Mouse (Mus musculus) limb, embryonic 15.5 days (tissue): ENCODE data around the gene Rtn4ip1. TPM values are rescaled to one million over a fixed set of nuclear protein-coding genes. Genes with fewer than 3 reads are reported as not detected.
"Not testable (repeated sequence)": the region's sequence is repeated elsewhere in the genome, so short reads cannot be mapped to it uniquely, and the experiment has no call there.

Experiments used
- ATAC-seq: fragments of 200-750 bp; cut with Nextera tagmentation; 2 replicates; pipeline ENCODE4 v1.8.0; 2017; ENCODE audit warnings: low read depth, moderate TSS enrichment; ENCODE audit not compliant: insufficient number of reproducible peaks, low FRiP score, low TSS enrichment
- H3K27ac ChIP-seq: fragments of 300-500 bp; sonication (generic); 2 replicates; pipeline ENCODE4 v1.5.1; 2015; ENCODE audit warnings: moderate library complexity, mild to moderate bottlenecking, inconsistent platforms
- H3K27me3 ChIP-seq: fragments of 300-500 bp; sonication (generic); 2 replicates; pipeline ENCODE4 v1.6.1; 2015; ENCODE audit warnings: inconsistent platforms
- H3K36me3 ChIP-seq: fragments of 300-500 bp; sonication (generic); 2 replicates; pipeline ENCODE4 v1.6.1; 2015; ENCODE audit warnings: inconsistent platforms
- H3K4me1 ChIP-seq: fragments of 300-500 bp; sonication (generic); 2 replicates; pipeline ENCODE4 v1.6.1; 2015; ENCODE audit warnings: inconsistent platforms
- H3K4me2 ChIP-seq: fragments of 300-500 bp; sonication (generic); 2 replicates; pipeline ENCODE4 v1.6.1; 2015; ENCODE audit warnings: mild to moderate bottlenecking, inconsistent platforms
- H3K4me3 ChIP-seq: fragments of 300-500 bp; sonication (generic); 2 replicates; pipeline ENCODE4 v1.5.1; 2015; ENCODE audit warnings: mild to moderate bottlenecking, inconsistent platforms
- H3K9ac ChIP-seq: fragments of 300-500 bp; sonication (generic); 2 replicates; pipeline ENCODE4 v1.6.1; 2015; ENCODE audit warnings: inconsistent platforms
- H3K9me3 ChIP-seq: fragments of 300-500 bp; sonication (generic); 2 replicates; pipeline ENCODE4 v1.6.1; 2016; ENCODE audit warnings: inconsistent platforms
- WGBS: fragments of 180-500 bp; shearing (Covaris S2); methylation state at CpG from one replicate; pipeline ENCODE4 v1.1.7; 2015; 5-methylcytosine and 5-hydroxymethylcytosine counted together
- polyA plus RNA-seq: library from polyadenylated mRNA; unstranded; fragments of >200 nt; fragmentation: Nextera tagmentation; extraction: Ambion mirVana; gene quantifications from 2 replicates; pipeline ENCODE4 v1.2.1, GENCODE M21; 2015

The Rtn4ip1 gene
- polyA plus RNA-seq, 1 experiment from 2014 or later = 13.5 TPM

GRCm38 (mm10) chr10:43943736-43944135 is 42.1 kb downstream of the Rtn4ip1 start:
- Histone ChIP-seq H3K27ac (no peak overlapping the region), H3K27me3 (no peaks in the 10 kb centered on the region), H3K4me2 (no peak overlapping the region), H3K9me3 (no peaks in the 10 kb centered on the region), H3K4me1 (no peaks in the 10 kb centered on the region), H3K4me3 (no peak overlapping the region), H3K36me3 (no peaks in the 10 kb centered on the region; the same call in 1 of the 2 replicates), H3K9ac (no peak overlapping the region)
- WGBS = 74% methylated on average over 4 of the region's 4 CpGs
- ATAC-seq = no peak

DNA sequence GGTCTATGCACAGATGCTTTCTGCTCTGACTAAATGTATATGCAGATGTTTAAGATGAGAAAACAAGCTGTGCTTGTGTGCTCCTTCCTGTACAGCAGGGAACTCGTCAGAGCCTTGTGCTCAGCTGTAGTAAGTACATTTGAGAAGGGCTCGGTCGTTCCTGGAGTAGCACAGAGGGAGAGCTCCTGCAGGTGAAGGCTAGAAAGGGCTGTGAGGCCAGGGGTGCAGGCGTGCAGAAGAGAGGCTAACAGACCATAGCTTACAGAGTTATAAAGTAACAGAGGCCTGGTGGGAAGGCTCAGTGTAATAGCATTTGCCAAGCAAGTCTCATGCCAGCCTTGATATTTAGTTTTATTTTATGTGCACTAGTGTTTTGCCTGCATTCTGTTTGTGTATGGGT is 43.8 kb downstream of the Rtn4ip1 start:
- H3K4me3 ChIP-seq = no peak overlapping the region
- no peaks in the 10 kb centered on the region for H3K4me1 ChIP-seq
- H3K9me3 ChIP-seq = no peaks in the 10 kb centered on the region
- H3K36me3 ChIP-seq = peaks cover 2% of the 10 kb centered on the region; the same call in 1 of the 2 replicates
- no peaks in the 10 kb centered on the region for H3K27me3 ChIP-seq
- no peak overlapping the region for H3K27ac ChIP-seq
- H3K4me2 ChIP-seq = no peak overlapping the region
- WGBS = 58% methylated on average over 4 of the region's 4 CpGs
- no peak overlapping the region for H3K9ac ChIP-seq
- ATAC-seq = no peak

DNA sequence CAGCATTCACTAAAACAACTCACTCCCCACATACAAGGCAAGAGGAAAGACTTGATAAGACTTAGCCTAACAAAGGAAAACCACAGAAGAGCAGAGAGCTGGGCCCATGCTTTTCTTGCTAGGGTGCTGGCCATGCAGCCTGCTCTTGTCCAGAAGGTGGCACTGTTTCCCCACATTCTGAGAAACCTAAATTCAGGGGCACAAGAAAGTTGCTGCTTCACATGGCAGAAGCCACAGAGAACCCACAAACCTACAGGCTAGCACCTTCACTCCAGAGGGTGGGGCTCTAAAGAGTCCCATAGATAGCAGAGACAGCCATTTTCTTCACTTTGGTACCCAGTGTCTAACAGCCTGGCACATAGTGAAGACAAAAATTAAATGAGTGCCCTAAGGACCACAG is 52.3 kb downstream of the Rtn4ip1 start:
- H3K27ac ChIP-seq = no peak overlapping the region
- no peaks in the 10 kb centered on the region for H3K4me1 ChIP-seq
- H3K9ac ChIP-seq = no peak overlapping the region
- ATAC-seq = 0 out of 2 replicates have a peak, but pooled peaks have one; percentile 37
- no peak overlapping the region for H3K4me2 ChIP-seq
- 0 out of 2 replicates have a peak, but pooled peaks cover 2% of the 10 kb centered on the region for H3K36me3 ChIP-seq
- no peaks in the 10 kb centered on the region for H3K27me3 ChIP-seq
- no peaks in the 10 kb centered on the region for H3K9me3 ChIP-seq
- no peak overlapping the region for H3K4me3 ChIP-seq

DNA sequence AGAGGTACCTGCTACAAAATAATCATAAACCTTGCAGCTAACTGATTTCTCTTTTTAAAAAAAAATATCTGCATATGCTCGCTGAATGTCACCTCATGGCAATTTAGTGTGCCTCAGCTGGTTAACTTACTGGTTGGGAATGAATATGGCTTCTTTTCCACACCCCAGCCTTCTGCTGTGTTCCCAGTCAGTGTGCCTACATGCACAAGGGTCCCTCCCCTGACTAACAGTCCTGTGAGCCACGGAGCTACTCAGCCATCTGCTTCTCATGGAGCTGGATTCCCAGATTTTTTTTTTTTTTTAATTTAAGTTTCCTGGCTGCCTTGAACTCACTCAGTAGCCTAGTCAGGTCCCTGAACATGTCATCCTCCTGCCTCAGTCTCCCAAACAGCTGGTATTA is 63.3 kb downstream of the Rtn4ip1 start:
- ATAC-seq = no peak
- Histone ChIP-seq H3K9ac (no peak overlapping the region), H3K36me3 (no peaks in the 10 kb centered on the region), H3K27ac (no peak overlapping the region), H3K4me1 (no peaks in the 10 kb centered on the region), H3K4me2 (no peak overlapping the region), H3K27me3 (no peaks in the 10 kb centered on the region), H3K4me3 (no peak overlapping the region), H3K9me3 (no peaks in the 10 kb centered on the region)
- WGBS = 52% methylated on average over 2 of the region's 2 CpGs

DNA sequence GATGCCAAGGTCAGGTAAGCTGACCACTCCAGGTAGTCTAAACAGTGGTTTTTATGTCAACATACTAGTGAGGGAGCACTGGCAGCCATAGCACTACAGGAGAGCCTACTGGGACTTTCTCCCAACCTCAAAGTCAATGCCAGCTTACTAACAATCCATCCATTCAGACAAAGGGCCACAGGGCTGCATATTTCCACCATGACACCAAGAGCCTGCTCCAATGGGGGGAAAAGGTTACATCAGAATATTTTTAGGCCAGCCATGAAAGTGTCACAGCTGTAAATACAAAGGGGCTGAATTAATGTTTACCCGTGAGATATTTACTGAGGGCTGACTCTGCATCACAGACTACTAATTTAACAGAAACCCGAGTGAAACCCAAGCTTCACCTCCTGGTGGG is 71.6 kb downstream of the Rtn4ip1 start:
- H3K9me3 ChIP-seq = no peaks in the 10 kb centered on the region
- no peaks in the 10 kb centered on the region for H3K36me3 ChIP-seq
- no peak for ATAC-seq
- no peaks in the 10 kb centered on the region for H3K27me3 ChIP-seq
- no peak overlapping the region for H3K9ac ChIP-seq
- H3K4me2 ChIP-seq = no peak overlapping the region
- no peak overlapping the region for H3K4me3 ChIP-seq
- H3K4me1 ChIP-seq = no peaks in the 10 kb centered on the region
- 61% methylated on average over 2 of the region's 2 CpGs for WGBS
- H3K27ac ChIP-seq = no peak overlapping the region

DNA sequence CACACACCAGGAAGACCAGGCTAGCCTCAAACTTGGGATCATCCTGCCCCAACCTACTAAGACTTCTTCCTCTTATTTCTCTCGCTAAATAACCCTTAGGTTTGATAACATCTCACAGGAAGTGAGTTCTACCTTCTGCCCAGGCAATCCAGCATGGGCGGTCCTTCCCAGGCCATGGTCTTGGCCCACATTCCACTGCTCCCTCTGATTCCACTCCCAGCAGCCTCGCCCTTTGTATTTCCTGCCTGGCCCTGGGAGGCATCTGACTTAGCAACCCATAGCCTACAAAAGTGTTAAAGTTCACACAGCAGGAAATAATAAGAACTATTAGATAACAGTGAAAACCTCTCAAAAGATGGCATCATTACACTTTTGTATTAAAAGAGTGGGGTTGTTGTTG is 75.7 kb downstream of the Rtn4ip1 start:
- WGBS = 65% methylated on average over 3 of the region's 3 CpGs
- ATAC-seq = no peak

GRCm38 (mm10) chr10:43980080-43980479 is 78.5 kb downstream of the Rtn4ip1 start:
- Histone ChIP-seq H3K9ac (no peak overlapping the region), H3K4me2 (no peak overlapping the region), H3K27me3 (no peaks in the 10 kb centered on the region), H3K36me3 (no peaks in the 10 kb centered on the region), H3K4me1 (no peaks in the 10 kb centered on the region), H3K4me3 (no peak overlapping the region), H3K27ac (no peak overlapping the region), H3K9me3 (no peaks in the 10 kb centered on the region)
- WGBS = 59% methylated on average over 1 of the region's 1 CpGs
- no peak for ATAC-seq

More for the DNA sequence above, 75.7 kb downstream of the Rtn4ip1 start:
- no peaks in the 10 kb centered on the region for H3K27me3 ChIP-seq
- no peak overlapping the region for H3K4me2 ChIP-seq
- H3K4me3 ChIP-seq = no peak overlapping the region
- no peak overlapping the region for H3K27ac ChIP-seq
- H3K9ac ChIP-seq = no peak overlapping the region
- no peaks in the 10 kb centered on the region for H3K9me3 ChIP-seq
- no peaks in the 10 kb centered on the region for H3K36me3 ChIP-seq
- no peaks in the 10 kb centered on the region for H3K4me1 ChIP-seq

DNA sequence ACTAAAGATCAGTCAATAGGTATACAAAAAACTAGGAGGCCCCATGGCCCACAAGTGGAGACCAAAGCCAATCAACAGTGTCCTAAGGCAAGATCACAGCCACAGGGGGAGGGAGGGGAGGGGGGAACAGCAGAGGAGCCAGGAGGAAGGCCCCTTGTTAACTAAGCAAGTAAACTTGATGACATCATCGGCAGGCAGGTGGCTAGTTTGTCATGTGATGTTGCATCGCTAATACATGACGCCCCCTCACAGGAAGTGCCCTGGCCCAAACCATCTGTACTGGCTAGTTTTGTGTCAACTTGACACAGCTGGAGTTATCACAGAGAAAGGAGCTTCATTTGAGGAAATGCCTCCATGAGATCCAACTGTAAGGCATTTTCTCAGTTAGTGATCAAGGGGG is 79.1 kb downstream of the Rtn4ip1 start:
- not testable (repeated sequence) for H3K9ac ChIP-seq, H3K27ac ChIP-seq, H3K36me3 ChIP-seq, H3K9me3 ChIP-seq, H3K27me3 ChIP-seq, H3K4me3 ChIP-seq, H3K4me2 ChIP-seq, ATAC-seq, H3K4me1 ChIP-seq
- 81% methylated on average over 3 of the region's 3 CpGs for WGBS

DNA sequence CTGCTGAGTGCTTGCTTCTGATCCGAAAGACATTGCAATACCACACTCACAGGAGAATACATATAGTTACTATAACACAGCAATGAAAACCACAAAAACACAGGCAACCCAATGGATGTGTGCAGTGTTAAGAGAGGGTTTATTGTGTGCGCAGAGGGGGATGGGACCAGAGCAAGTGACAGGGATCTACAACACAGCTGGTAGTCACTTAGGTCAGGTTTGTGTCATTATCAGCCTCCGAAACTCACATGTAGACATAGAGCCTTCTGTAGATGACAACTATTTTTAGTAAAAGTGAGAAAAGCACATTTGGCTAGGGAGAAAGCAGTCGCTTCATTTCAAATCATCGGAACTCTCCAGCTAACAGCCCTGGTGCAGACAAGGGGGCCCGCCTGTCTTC is 80.9 kb downstream of the Rtn4ip1 start:
- no peak overlapping the region for H3K4me2 ChIP-seq
- no peaks in the 10 kb centered on the region for H3K9me3 ChIP-seq
- 87% methylated on average over 6 of the region's 6 CpGs for WGBS
- H3K4me1 ChIP-seq = no peaks in the 10 kb centered on the region
- ATAC-seq = no peak
- no peak overlapping the region for H3K9ac ChIP-seq
- H3K4me3 ChIP-seq = no peak overlapping the region
- no peaks in the 10 kb centered on the region for H3K27me3 ChIP-seq
- H3K36me3 ChIP-seq = no peaks in the 10 kb centered on the region
- H3K27ac ChIP-seq = no peak overlapping the region

DNA sequence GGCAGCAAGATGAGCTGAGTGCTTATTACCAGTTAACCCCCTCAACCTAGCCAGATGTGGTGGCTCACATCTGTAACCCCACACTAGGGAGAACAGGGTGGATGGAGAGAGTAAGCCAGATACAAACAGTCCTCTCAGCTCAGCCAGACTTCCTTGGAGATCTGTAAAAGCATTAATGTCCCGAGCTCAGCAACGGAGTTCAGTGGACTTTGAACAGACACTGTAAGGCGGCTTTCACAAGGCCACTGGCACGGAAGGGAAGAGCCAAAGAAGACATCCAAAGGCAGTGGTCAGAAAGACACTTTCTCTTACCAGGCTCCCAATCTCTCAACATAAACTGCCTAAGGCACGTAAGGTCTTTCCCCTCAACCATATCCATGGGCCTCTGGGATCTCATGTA is 81.6 kb downstream of the Rtn4ip1 start:
- no peak overlapping the region for H3K4me2 ChIP-seq
- H3K9me3 ChIP-seq = no peaks in the 10 kb centered on the region
- H3K27me3 ChIP-seq = no peaks in the 10 kb centered on the region
- no peaks in the 10 kb centered on the region for H3K36me3 ChIP-seq
- no peak overlapping the region for H3K9ac ChIP-seq
- ATAC-seq = no peak
- WGBS = 78% methylated on average over 5 of the region's 5 CpGs
- H3K4me3 ChIP-seq = no peak overlapping the region
- no peaks in the 10 kb centered on the region for H3K4me1 ChIP-seq
- no peak overlapping the region for H3K27ac ChIP-seq

DNA sequence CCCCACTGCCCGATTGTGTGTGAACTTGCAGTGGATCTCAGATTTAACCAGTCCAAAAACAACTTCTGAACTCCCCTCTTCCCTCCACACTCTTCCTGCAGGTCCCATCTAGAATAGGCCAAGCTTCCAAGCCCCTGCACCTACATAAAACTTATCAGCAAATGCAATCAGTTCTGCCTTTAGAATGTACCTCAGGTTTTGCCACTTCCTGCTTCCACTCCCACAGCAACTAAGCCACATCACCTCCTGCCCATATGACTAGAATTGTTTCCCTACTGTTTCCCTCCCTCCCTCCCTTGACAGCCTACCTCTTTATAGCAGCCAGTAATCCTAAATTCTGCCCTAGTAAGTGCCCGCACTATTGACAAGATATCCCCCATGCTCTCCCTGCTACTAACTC is 82.3 kb downstream of the Rtn4ip1 start:
- H3K4me2 ChIP-seq = no peak overlapping the region
- H3K27me3 ChIP-seq = no peaks in the 10 kb centered on the region
- H3K36me3 ChIP-seq = no peaks in the 10 kb centered on the region
- no peak overlapping the region for H3K9ac ChIP-seq
- no peak overlapping the region for H3K27ac ChIP-seq
- no peaks in the 10 kb centered on the region for H3K4me1 ChIP-seq
- WGBS = 81% methylated on average over 2 of the region's 2 CpGs
- no peak for ATAC-seq
- no peak overlapping the region for H3K4me3 ChIP-seq
- H3K9me3 ChIP-seq = no peaks in the 10 kb centered on the region

DNA sequence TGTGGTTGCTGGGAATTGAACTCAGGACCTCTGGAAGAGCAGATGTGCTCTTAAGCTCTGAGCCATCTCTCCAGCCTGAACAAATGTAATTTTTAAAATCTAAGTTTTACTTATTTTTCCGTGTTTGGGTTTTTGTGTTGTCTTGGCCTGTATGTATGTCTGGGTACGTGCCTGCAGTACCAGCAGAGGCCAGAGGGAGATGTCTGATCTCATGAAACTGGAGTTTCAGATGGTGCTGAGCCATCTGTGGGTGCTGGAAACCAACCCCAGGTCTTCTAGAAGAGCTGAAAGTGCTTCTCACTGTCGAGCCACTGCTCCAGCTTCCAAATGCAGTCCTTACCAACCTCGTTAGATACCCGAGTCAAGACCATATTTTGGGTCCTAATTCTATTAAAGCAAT is 89.7 kb downstream of the Rtn4ip1 start:
- Histone ChIP-seq H3K9me3 (no peaks in the 10 kb centered on the region), H3K9ac (no peak overlapping the region), H3K36me3 (peaks cover 3% of the 10 kb centered on the region; the same call in 1 of the 2 replicates), H3K4me1 (no peaks in the 10 kb centered on the region), H3K27ac (no peak overlapping the region), H3K27me3 (no peaks in the 10 kb centered on the region), H3K4me2 (no peak overlapping the region), H3K4me3 (no peak overlapping the region)
- no peak for ATAC-seq
- WGBS = 87% methylated on average over 5 of the region's 5 CpGs

DNA sequence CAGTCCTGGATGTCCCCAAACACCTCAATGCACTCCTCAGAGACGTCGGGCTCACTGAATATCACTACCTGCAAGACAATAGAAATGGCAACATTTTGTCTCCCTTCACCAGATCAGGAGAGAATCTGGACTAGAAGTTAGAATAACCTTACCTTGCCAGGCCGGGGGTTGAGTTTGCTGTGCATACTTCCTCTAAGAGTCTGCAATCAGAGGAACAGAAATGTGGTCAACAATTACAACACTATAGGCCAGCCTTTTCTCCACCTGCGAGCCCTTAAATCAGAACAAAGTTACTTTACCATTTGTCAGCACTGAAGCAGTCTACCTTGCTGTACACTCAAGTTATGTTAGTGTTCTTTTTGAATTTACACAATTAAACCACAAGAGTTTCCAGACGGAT is 90.9 kb downstream of the Rtn4ip1 start:
- ATAC-seq = no peak
- Histone ChIP-seq H3K27ac (no peak overlapping the region), H3K27me3 (no peaks in the 10 kb centered on the region), H3K4me2 (no peak overlapping the region), H3K4me3 (no peak overlapping the region), H3K9ac (no peak overlapping the region), H3K4me1 (no peaks in the 10 kb centered on the region), H3K36me3 (peaks cover 3% of the 10 kb centered on the region; the same call in 1 of the 2 replicates), H3K9me3 (no peaks in the 10 kb centered on the region)
- 78% methylated on average over 5 of the region's 5 CpGs for WGBS
